Comparison of ENCODE assay signal across 8 mouse cellular contexts in genomic region chr9:44484311-44485104, GRCm38 (mm10). TPM values are rescaled to one million over a fixed set of nuclear protein-coding genes. Genes with fewer than 3 reads are reported as not detected.
A peak's percentile ranks its signal among the peaks of the same experiment; 100 is the strongest.
DNase-seq lines count a peak whose midpoint lies in the region; ATAC-seq and TF ChIP-seq lines count a peak whose summit lies in the region.

No protein-coding gene starts in this region.

- peak overlapping the region; percentile 88 for H3K4me2 ChIP-seq in hindbrain, postnatal 0 days (ENCODE audit: low read depth, low read length)
- peak overlapping the region; percentile 80 for H3K4me2 ChIP-seq in midbrain, embryonic 11.5 days

- H3K9ac ChIP-seq in hindbrain, postnatal 0 days (replicated peaks; ENCODE audit: low read length), result peak overlapping the region; percentile 98
- H3K9ac ChIP-seq in midbrain, embryonic 11.5 days (ENCODE audit: low read length), result peak overlapping the region; percentile 80

- H3K9me3 ChIP-seq in hindbrain, postnatal 0 days (ENCODE audit: low read length), result no peaks in the 10 kb centered on the region
- no peaks in the 10 kb centered on the region for H3K9me3 ChIP-seq in midbrain, embryonic 11.5 days (ENCODE audit: control insufficient read depth, low read length)

- H3K36me3 ChIP-seq in hindbrain, postnatal 0 days (ENCODE audit: insufficient read depth, low read length), result no peaks in the 10 kb centered on the region
- H3K36me3 ChIP-seq in midbrain, embryonic 11.5 days (ENCODE audit: control insufficient read depth, insufficient read depth, low read length), result no peaks in the 10 kb centered on the region

- H3K27me3 ChIP-seq in hindbrain, postnatal 0 days (ENCODE audit: insufficient read depth, low read length), result no peaks in the 10 kb centered on the region
- no peaks in the 10 kb centered on the region for H3K27me3 ChIP-seq in midbrain, embryonic 11.5 days (ENCODE audit: control insufficient read depth, insufficient read depth, low read length)

- peak overlapping the region; percentile 87 for H3K4me3 ChIP-seq in hindbrain, postnatal 0 days (ENCODE audit: low read length)
- H3K4me3 ChIP-seq in midbrain, embryonic 11.5 days (ENCODE audit: low read depth, low read length), result peak overlapping the region; percentile 66

- DNase-seq in adrenal gland, postnatal 14 days, result peak; percentile 30
- DNase-seq in adrenal gland, postnatal 25 days, result no peak
- DNase-seq in right cerebral cortex, postnatal 14 days, result peak; percentile 15
- DNase-seq in right cerebral cortex, postnatal 36 days (ENCODE audit: low spot score in 2 of 2), result no peak
- DNase-seq in hindbrain, postnatal 0 days (ENCODE audit: low spot score), result no peak
- no peak for DNase-seq in midbrain, embryonic 11.5 days (ENCODE audit: low spot score, missing footprints)
- no peak for DNase-seq in frontal cortex, postnatal 36 days (ENCODE audit: low spot score in 2 of 2)
- DNase-seq in layer of hippocampus, adult 9-11 months, result no peak

- WGBS in hindbrain, postnatal 0 days, result 18% methylated on average over 7 of the region's 7 CpGs
- WGBS in midbrain, embryonic 11.5 days, result 44% methylated on average over 7 of the region's 7 CpGs

- peaks cover 58% of the 10 kb centered on the region for H3K4me1 ChIP-seq in hindbrain, postnatal 0 days (ENCODE audit: insufficient read depth, low read length)
- peaks cover 64% of the 10 kb centered on the region for H3K4me1 ChIP-seq in midbrain, embryonic 11.5 days (ENCODE audit: control insufficient read depth, insufficient read depth, low read length)

- no peak for ATAC-seq in hindbrain, postnatal 0 days
- no peak for ATAC-seq in midbrain, embryonic 11.5 days (ENCODE audit: low FRiP score)

- no peak for TF ChIP-seq CTCF in hindbrain, postnatal 0 days (IDR thresholded peaks at IDR 0.05; ENCODE audit: low read depth)

- H3K27ac ChIP-seq in hindbrain, postnatal 0 days, result 0 out of 2 replicates have a peak overlapping the region, but pooled peaks have one; percentile 95
- H3K27ac ChIP-seq in midbrain, embryonic 11.5 days (ENCODE audit: low read depth, low read length), result no peak overlapping the region

RNA-seq across cellular contexts. Expression of gene Bcl9l, which starts 1.9 kb away (rescaled TPM):
- 59.3 and 61.7 TPM in 2 replicates for total RNA-seq in adrenal gland, postnatal 14 days (2021)
- total RNA-seq in adrenal gland, postnatal 25 days (2021), result 56.0 and 82.0 TPM in 2 replicates
- 32.7 and 44.5 TPM in 2 replicates for total RNA-seq in hindbrain, postnatal 0 days (2014; rRNA removed)
- 7.8 and 8.4 TPM in 2 replicates for polyA plus RNA-seq in hindbrain, postnatal 0 days (2015; fragmentation: Nextera tagmentation; extraction: Ambion mirVana)
- polyA plus RNA-seq in midbrain, embryonic 11.5 days (2014; fragmentation: Nextera tagmentation; extraction: Ambion mirVana), result 5.6 and 6.4 TPM in 2 replicates

RNA-seq across cellular contexts. Expression of gene Upk2, which starts 29.7 kb away (rescaled TPM):
- not detected in 2 replicates for total RNA-seq in adrenal gland, postnatal 14 days (2021)
- total RNA-seq in adrenal gland, postnatal 25 days (2021), result not detected in 2 replicates
- total RNA-seq in hindbrain, postnatal 0 days (2014; rRNA removed), result not detected in 2 replicates
- polyA plus RNA-seq in hindbrain, postnatal 0 days (2015; fragmentation: Nextera tagmentation; extraction: Ambion mirVana), result not detected in 2 replicates
- polyA plus RNA-seq in midbrain, embryonic 11.5 days (2014; fragmentation: Nextera tagmentation; extraction: Ambion mirVana), result not detected in 2 replicates

RNA-seq across cellular contexts. Expression of gene Foxr1, which starts 43.6 kb away (rescaled TPM):
- total RNA-seq in adrenal gland, postnatal 14 days (2021), result not detected in 2 replicates
- not detected in 2 replicates for total RNA-seq in adrenal gland, postnatal 25 days (2021)
- total RNA-seq in hindbrain, postnatal 0 days (2014; rRNA removed), result not detected in 2 replicates
- polyA plus RNA-seq in hindbrain, postnatal 0 days (2015; fragmentation: Nextera tagmentation; extraction: Ambion mirVana), result not detected in 2 replicates
- not detected in 2 replicates for polyA plus RNA-seq in midbrain, embryonic 11.5 days (2014; fragmentation: Nextera tagmentation; extraction: Ambion mirVana)

Comparison
In these comparisons a context has a peak if more than half of its experiments do, and no peak if none do; other contexts are left out.
1. DNase-seq: peak in adrenal gland, postnatal 14 days (single experiment) and right cerebral cortex, postnatal 14 days (single experiment); none in adrenal gland, postnatal 25 days (single experiment), right cerebral cortex, postnatal 36 days (0 of 2), hindbrain, postnatal 0 days (single experiment), midbrain, embryonic 11.5 days (single experiment), frontal cortex, postnatal 36 days (0 of 2) and layer of hippocampus, adult 9-11 months (single experiment).